Mouse (Mus musculus) liver, adult 2 months (tissue): ENCODE data around the gene Npm1.

Source experiments
- CTCF ChIP-seq: fragments of 200-500 bp; IDR thresholded peaks from 2 replicates; pipeline ENCODE4 v1.5.1; 2011; ENCODE audit warnings: low read depth, low read length, control low read depth
- POLR2A ChIP-seq: fragments of 200-500 bp; IDR thresholded peaks from 2 replicates; pipeline ENCODE4 v1.6.1; 2011; ENCODE audit warnings: low read length, control low read depth; ENCODE audit not compliant: insufficient read depth; ENCODE audit errors: extremely low read depth

- TF ChIP-seq POLR2A (no peak), CTCF (no peak)
Observed at GRCm38 (mm10) chr11:33119116-33119515, 43.9 kb downstream of the Npm1 start.
